Mouse (Mus musculus): Measurements from ENCODE around the gene Slc35b4. TPM values are rescaled to one million over a fixed set of nuclear protein-coding genes. Genes with fewer than 3 reads are reported as not detected.
A peak's percentile ranks its signal among the peaks of the same experiment; 100 is the strongest.

The Slc35b4 gene
- polyA plus RNA-seq (2015; fragmentation: Nextera tagmentation; extraction: Ambion mirVana): 58.7 and 60.1 TPM in 2 replicates

GRCm38 (mm10) chr6:34176864-34177247 lies at the start of gene Slc35b4:
Gene Slc35b4 (minus strand): TSS chr6:34177111.
- Histone ChIP-seq H3K4me3 (ENCODE audit: low read length) (peak within 1 kb of the TSS; percentile 74), H3K9ac (ENCODE audit: low read length) (peak within 1 kb of the TSS; percentile 85), H3K9me3 (ENCODE audit: control insufficient read depth, low read length) (peaks cover 4% of the 10 kb centered on the region; the same call in 1 of the 2 replicates), H3K4me2 (ENCODE audit: low read depth, low read length) (peak within 1 kb of the TSS; percentile 54), H3K36me3 (ENCODE audit: control insufficient read depth, insufficient read depth, low read length) (no peaks in the 10 kb centered on the region; the same call in 1 of the 2 replicates), H3K4me1 (replicated peaks; ENCODE audit: control insufficient read depth, insufficient read depth, low read length) (peaks cover 17% of the 10 kb centered on the region), H3K27me3 (ENCODE audit: control insufficient read depth, insufficient read depth, low read depth, low read length) (no peaks in the 10 kb centered on the region), H3K27ac (ENCODE audit: low read length) (peak within 1 kb of the TSS; percentile 75)
- peak; percentile 99 for ATAC-seq (ENCODE audit: low read depth)
- under 1% methylated on average over 29 of the region's 29 CpGs for WGBS

GRCm38 (mm10) chr6:34225004-34225599 lies 48.2 kb upstream of the Slc35b4 start:
- 93% methylated on average over 3 of the region's 3 CpGs for WGBS
- no peaks in the 10 kb centered on the region for H3K4me1 ChIP-seq (replicated peaks; ENCODE audit: control insufficient read depth, insufficient read depth, low read length)

GRCm38 (mm10) chr6:34216450-34217319 lies 39.8 kb upstream of the Slc35b4 start:
- H3K4me3 ChIP-seq (ENCODE audit: low read length): no peak overlapping the region
- H3K36me3 ChIP-seq (ENCODE audit: control insufficient read depth, insufficient read depth, low read length): no peaks in the 10 kb centered on the region
- no peaks in the 10 kb centered on the region for H3K9me3 ChIP-seq (ENCODE audit: control insufficient read depth, low read length)
- WGBS: 29% methylated on average over 9 of the region's 9 CpGs
- no peak overlapping the region for H3K9ac ChIP-seq (ENCODE audit: low read length)
- no peak overlapping the region for H3K4me2 ChIP-seq (ENCODE audit: low read depth, low read length)
- no peak for ATAC-seq (ENCODE audit: low read depth)
- H3K27ac ChIP-seq (ENCODE audit: low read length): no peak overlapping the region
- no peaks in the 10 kb centered on the region for H3K27me3 ChIP-seq (ENCODE audit: control insufficient read depth, insufficient read depth, low read depth, low read length)
- no peaks in the 10 kb centered on the region for H3K4me1 ChIP-seq (replicated peaks; ENCODE audit: control insufficient read depth, insufficient read depth, low read length)

More at GRCm38 (mm10) chr6:34225004-34225599, 48.2 kb upstream of the Slc35b4 start:
- Histone ChIP-seq H3K27ac (ENCODE audit: low read length) (no peak overlapping the region), H3K27me3 (ENCODE audit: control insufficient read depth, insufficient read depth, low read depth, low read length) (no peaks in the 10 kb centered on the region), H3K4me2 (ENCODE audit: low read depth, low read length) (no peak overlapping the region), H3K9ac (ENCODE audit: low read length) (no peak overlapping the region), H3K36me3 (ENCODE audit: control insufficient read depth, insufficient read depth, low read length) (no peaks in the 10 kb centered on the region), H3K9me3 (ENCODE audit: control insufficient read depth, low read length) (0 out of 2 replicates have a peak, but pooled peaks cover 5% of the 10 kb centered on the region), H3K4me3 (ENCODE audit: low read length) (no peak overlapping the region)
- ATAC-seq (ENCODE audit: low read depth): no peak

DNA sequence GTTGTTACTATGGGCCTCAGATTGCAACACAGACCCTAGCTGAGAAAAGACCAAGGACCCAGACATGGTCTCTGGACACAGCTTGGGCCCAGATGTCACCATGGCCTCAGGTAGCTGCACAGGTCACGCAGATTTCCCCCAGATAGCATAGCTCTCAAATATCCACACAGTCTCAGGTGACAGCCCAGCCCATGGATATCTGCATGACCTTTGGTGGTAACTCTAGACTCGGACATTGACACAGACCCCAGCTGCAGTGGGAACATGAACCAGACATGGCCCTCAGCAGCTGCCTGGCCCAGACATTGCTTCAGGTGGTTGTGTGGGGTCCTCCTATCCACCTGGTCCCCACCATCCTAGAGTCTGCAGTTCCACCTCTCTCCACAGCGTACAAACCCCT lies 28.8 kb upstream of the Slc35b4 start:
- no peak overlapping the region for H3K4me2 ChIP-seq (ENCODE audit: low read depth, low read length)
- ATAC-seq (ENCODE audit: low read depth): no peak
- WGBS: 74% methylated on average over 3 of the region's 3 CpGs
- H3K4me1 ChIP-seq (replicated peaks; ENCODE audit: control insufficient read depth, insufficient read depth, low read length): no peaks in the 10 kb centered on the region
- no peak overlapping the region for H3K27ac ChIP-seq (ENCODE audit: low read length)
- H3K9ac ChIP-seq (ENCODE audit: low read length): no peak overlapping the region
- H3K36me3 ChIP-seq (ENCODE audit: control insufficient read depth, insufficient read depth, low read length): no peaks in the 10 kb centered on the region
- H3K9me3 ChIP-seq (ENCODE audit: control insufficient read depth, low read length): no peaks in the 10 kb centered on the region
- H3K4me3 ChIP-seq (ENCODE audit: low read length): no peak overlapping the region
- no peaks in the 10 kb centered on the region for H3K27me3 ChIP-seq (ENCODE audit: control insufficient read depth, insufficient read depth, low read depth, low read length)

DNA sequence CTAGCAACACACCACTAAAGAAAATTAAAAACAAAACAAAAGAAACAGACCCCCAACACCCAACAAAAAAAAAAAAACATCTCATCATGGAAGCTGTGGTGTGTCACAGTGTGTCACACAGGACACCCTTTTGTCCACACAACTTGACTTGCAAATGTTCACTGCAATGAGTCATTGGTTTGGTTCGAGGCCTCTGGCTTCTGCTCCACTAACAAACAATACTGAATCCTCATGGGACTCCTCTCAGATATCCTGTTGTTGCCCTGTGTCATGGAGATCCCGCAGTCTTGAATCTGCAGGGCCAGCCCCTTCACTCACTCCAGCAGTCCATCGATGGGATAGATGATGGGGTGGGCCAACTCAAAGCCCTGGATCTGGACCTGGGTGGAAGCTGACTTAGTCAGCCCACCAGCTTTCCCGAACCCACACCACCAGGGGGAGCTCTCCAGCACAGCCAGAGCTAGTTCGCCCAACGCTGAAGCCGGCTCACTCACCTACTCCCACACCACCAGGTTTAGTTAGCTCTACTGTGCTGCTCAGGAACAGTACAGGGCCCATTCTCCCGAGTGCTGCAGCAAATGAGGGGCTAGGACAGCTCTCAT lies 28.2 kb upstream of the Slc35b4 start:
- no peak for ATAC-seq (ENCODE audit: low read depth)
- Histone ChIP-seq H3K9me3 (ENCODE audit: control insufficient read depth, low read length) (no peaks in the 10 kb centered on the region), H3K4me2 (ENCODE audit: low read depth, low read length) (no peak overlapping the region), H3K4me1 (replicated peaks; ENCODE audit: control insufficient read depth, insufficient read depth, low read length) (no peaks in the 10 kb centered on the region), H3K36me3 (ENCODE audit: control insufficient read depth, insufficient read depth, low read length) (no peaks in the 10 kb centered on the region), H3K27ac (ENCODE audit: low read length) (no peak overlapping the region), H3K9ac (ENCODE audit: low read length) (no peak overlapping the region), H3K27me3 (ENCODE audit: control insufficient read depth, insufficient read depth, low read depth, low read length) (no peaks in the 10 kb centered on the region), H3K4me3 (ENCODE audit: low read length) (no peak overlapping the region)
- WGBS: 60% methylated on average over 8 of the region's 8 CpGs

- no peak overlapping the region for H3K9ac ChIP-seq (ENCODE audit: low read length)
- no peaks in the 10 kb centered on the region for H3K4me1 ChIP-seq (replicated peaks; ENCODE audit: control insufficient read depth, insufficient read depth, low read length)
- WGBS: 64% methylated on average over 7 of the region's 7 CpGs
- no peaks in the 10 kb centered on the region for H3K36me3 ChIP-seq (ENCODE audit: control insufficient read depth, insufficient read depth, low read length)
- ATAC-seq (ENCODE audit: low read depth): no peak
- H3K27ac ChIP-seq (ENCODE audit: low read length): no peak overlapping the region
- H3K9me3 ChIP-seq (ENCODE audit: control insufficient read depth, low read length): no peaks in the 10 kb centered on the region
- no peak overlapping the region for H3K4me2 ChIP-seq (ENCODE audit: low read depth, low read length)
- no peak overlapping the region for H3K4me3 ChIP-seq (ENCODE audit: low read length)
- H3K27me3 ChIP-seq (ENCODE audit: control insufficient read depth, insufficient read depth, low read depth, low read length): no peaks in the 10 kb centered on the region
Measured at GRCm38 (mm10) chr6:34203503-34203902, 26.6 kb upstream of the Slc35b4 start.

GRCm38 (mm10) chr6:34194981-34195380 lies 18.1 kb upstream of the Slc35b4 start:
- WGBS: 85% methylated on average over 1 of the region's 1 CpGs
- H3K9me3 ChIP-seq (ENCODE audit: control insufficient read depth, low read length): no peaks in the 10 kb centered on the region; the same call in 1 of the 2 replicates
- ATAC-seq (ENCODE audit: low read depth): no peak
- peaks cover 3% of the 10 kb centered on the region; the same call in 1 of the 2 replicates for H3K4me1 ChIP-seq (replicated peaks; ENCODE audit: control insufficient read depth, insufficient read depth, low read length)
- no peak overlapping the region for H3K9ac ChIP-seq (ENCODE audit: low read length)
- no peaks in the 10 kb centered on the region for H3K27me3 ChIP-seq (ENCODE audit: control insufficient read depth, insufficient read depth, low read depth, low read length)
- H3K36me3 ChIP-seq (ENCODE audit: control insufficient read depth, insufficient read depth, low read length): no peaks in the 10 kb centered on the region
- no peak overlapping the region for H3K27ac ChIP-seq (ENCODE audit: low read length)
- no peak overlapping the region for H3K4me3 ChIP-seq (ENCODE audit: low read length)
- H3K4me2 ChIP-seq (ENCODE audit: low read depth, low read length): no peak overlapping the region

DNA sequence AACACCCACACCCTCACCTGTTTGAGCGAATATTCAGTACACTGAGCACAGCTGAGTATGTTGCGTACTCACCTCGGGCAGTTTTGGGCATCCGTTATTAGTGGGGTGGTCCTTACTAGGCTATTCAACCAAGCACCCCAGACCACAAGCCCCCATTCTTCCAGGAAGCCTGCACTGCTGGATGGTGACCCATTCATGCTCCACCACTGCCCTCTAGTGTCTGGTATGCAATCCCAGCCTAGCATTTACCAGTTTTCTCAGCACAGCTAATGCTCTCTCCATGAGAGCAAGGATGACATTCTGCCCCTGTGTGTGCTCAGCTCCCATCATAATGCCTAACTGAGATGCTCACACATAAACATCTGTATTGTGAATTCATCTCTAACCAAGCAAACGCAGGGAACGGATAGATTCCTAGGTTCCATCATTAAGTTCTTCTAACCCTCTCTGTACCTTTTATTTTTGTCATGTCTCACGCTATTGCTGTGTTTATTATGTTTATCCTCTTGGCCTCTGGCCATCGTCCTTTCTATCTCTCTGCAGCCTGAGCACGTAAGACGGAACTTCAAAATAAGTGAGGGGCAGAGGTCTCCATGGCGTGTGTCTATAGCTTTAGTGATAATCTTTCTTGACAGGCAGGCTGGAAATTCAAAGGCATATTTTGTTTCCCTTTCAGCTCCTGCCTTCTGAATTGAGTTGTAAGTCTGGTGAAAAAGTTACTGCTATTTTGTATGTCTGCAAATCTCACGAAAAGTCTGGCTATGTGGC lies 17.0 kb upstream of the Slc35b4 start:
- H3K4me1 ChIP-seq (replicated peaks; ENCODE audit: control insufficient read depth, insufficient read depth, low read length): peaks cover 3% of the 10 kb centered on the region; the same call in 1 of the 2 replicates
- 42% methylated on average over 12 of the region's 12 CpGs for WGBS
- no peaks in the 10 kb centered on the region for H3K36me3 ChIP-seq (ENCODE audit: control insufficient read depth, insufficient read depth, low read length)
- ATAC-seq (ENCODE audit: low read depth): peak; percentile 83
- no peaks in the 10 kb centered on the region; the same call in 1 of the 2 replicates for H3K9me3 ChIP-seq (ENCODE audit: control insufficient read depth, low read length)
- H3K27me3 ChIP-seq (ENCODE audit: control insufficient read depth, insufficient read depth, low read depth, low read length): no peaks in the 10 kb centered on the region
- H3K9ac ChIP-seq (ENCODE audit: low read length): no peak overlapping the region
- H3K4me2 ChIP-seq (ENCODE audit: low read depth, low read length): no peak overlapping the region
- H3K27ac ChIP-seq (ENCODE audit: low read length): no peak overlapping the region
- H3K4me3 ChIP-seq (ENCODE audit: low read length): no peak overlapping the region

All from lung, embryonic 16.5 days (tissue).